Mouse (Mus musculus) c-Kit-positive CD71-positive TER-119-positive erythroid progenitor cells, embryonic 14.5 days (primary cell): ENCODE data around the gene Notch2.
A peak's percentile ranks its signal among the peaks of the same experiment; 100 is the strongest.
"Not testable (repeated sequence)": the region's sequence is repeated elsewhere in the genome, so short reads cannot be mapped to it uniquely, and the experiment has no call there.

ENCODE experiments used
- DNase-seq: peaks from one replicate; pipeline ENCODE4 v3.0.0-alpha.2; 2013; ENCODE audit warnings: low spot score

Gene Notch2

GRCm38 (mm10) chr3:98031104-98031503 is 17.8 kb downstream of the Notch2 start:
- no peak for DNase-seq

- DNase-seq, result no peak
Observed at GRCm38 (mm10) chr3:98032191-98032590, 18.9 kb downstream of the Notch2 start.

GRCm38 (mm10) chr3:98032944-98033343 is 19.6 kb downstream of the Notch2 start:
- DNase-seq, result no peak

GRCm38 (mm10) chr3:98034622-98035593 is 21.6 kb downstream of the Notch2 start:
- DNase-seq, result no peak

- no peak for DNase-seq
Observed at GRCm38 (mm10) chr3:98036161-98036560, 22.8 kb downstream of the Notch2 start.

- no peak for DNase-seq
Observed at GRCm38 (mm10) chr3:98037151-98037550, 23.8 kb downstream of the Notch2 start.

- no peak for DNase-seq
Observed at GRCm38 (mm10) chr3:98038658-98039057, 25.3 kb downstream of the Notch2 start.

- no peak for DNase-seq
Observed at GRCm38 (mm10) chr3:98039223-98039622, 25.9 kb downstream of the Notch2 start.

- no peak for DNase-seq
Observed at GRCm38 (mm10) chr3:98039666-98040456, 26.5 kb downstream of the Notch2 start.

- no peak for DNase-seq
Observed at GRCm38 (mm10) chr3:98040836-98041235, 27.5 kb downstream of the Notch2 start.

- no peak for DNase-seq
Observed at GRCm38 (mm10) chr3:98042301-98042700, 29.0 kb downstream of the Notch2 start.

- DNase-seq, result no peak
Observed at GRCm38 (mm10) chr3:98042955-98043456, 29.7 kb downstream of the Notch2 start.

GRCm38 (mm10) chr3:98043669-98044068 is 30.3 kb downstream of the Notch2 start:
- no peak for DNase-seq

- DNase-seq, result no peak
Observed at GRCm38 (mm10) chr3:98044768-98045368, 31.5 kb downstream of the Notch2 start.

- DNase-seq, result no peak
Observed at GRCm38 (mm10) chr3:98045465-98046148, 32.3 kb downstream of the Notch2 start.

GRCm38 (mm10) chr3:98046305-98046704 is 33.0 kb downstream of the Notch2 start:
- DNase-seq, result peak; percentile 42

- no peak for DNase-seq
Observed at GRCm38 (mm10) chr3:98049671-98050070, 36.3 kb downstream of the Notch2 start.

GRCm38 (mm10) chr3:98050086-98050485 is 36.8 kb downstream of the Notch2 start:
- not testable (repeated sequence) for DNase-seq

GRCm38 (mm10) chr3:98050492-98051406 is 37.4 kb downstream of the Notch2 start:
- DNase-seq, result no peak

- no peak for DNase-seq
Observed at GRCm38 (mm10) chr3:98051407-98051968, 38.2 kb downstream of the Notch2 start.
